Mouse (Mus musculus) G1E-ER4 (cell line): ENCODE measurements around the gene Eogt. TPM values are rescaled to one million over a fixed set of nuclear protein-coding genes. Genes with fewer than 3 reads are reported as not detected.

Experiments
- GATA1 ChIP-seq: IDR thresholded peaks from one replicate; pipeline ENCODE4 v1.8.0; 2012; ENCODE audit warnings: low read length, inconsistent platforms
- polyA plus RNA-seq: library from polyadenylated mRNA; stranded (reverse); fragments of >175 nt; gene quantifications from 2 replicates; pipeline ENCODE4 v1.2.3, GENCODE M21; 2012

The Eogt gene
- polyA plus RNA-seq = 0.49 and 0.66 TPM in 2 replicates

GRCm38 (mm10) chr6:97148383-97149251 is at the start of gene Eogt:
TSS of gene Eogt (minus strand) at chr6:97149182.
- TF ChIP-seq GATA1 = no peak

DNA sequence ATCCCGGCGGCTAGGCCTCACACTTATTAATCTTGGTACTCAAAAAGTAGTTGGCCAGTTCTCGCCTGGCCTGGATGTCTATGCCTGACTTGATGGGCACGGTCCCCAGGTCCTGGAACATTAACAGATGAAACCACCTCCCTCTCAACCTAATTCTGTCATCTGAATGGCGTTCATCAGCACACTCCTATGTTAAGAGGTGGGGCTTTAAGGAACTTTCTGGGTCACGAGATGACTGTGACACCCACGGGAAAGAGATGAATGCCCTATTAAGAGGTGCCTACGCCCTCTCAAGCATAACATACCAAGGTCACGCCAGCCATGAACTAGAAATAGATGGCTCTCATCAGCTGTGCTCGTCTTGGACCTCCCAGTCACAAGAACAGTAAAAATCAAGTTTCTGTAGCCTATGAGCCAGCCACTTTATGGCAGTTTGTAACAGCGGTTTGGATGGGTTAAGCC is 30.4 kb upstream of the Eogt start:
- TF ChIP-seq GATA1 = no peak

DNA sequence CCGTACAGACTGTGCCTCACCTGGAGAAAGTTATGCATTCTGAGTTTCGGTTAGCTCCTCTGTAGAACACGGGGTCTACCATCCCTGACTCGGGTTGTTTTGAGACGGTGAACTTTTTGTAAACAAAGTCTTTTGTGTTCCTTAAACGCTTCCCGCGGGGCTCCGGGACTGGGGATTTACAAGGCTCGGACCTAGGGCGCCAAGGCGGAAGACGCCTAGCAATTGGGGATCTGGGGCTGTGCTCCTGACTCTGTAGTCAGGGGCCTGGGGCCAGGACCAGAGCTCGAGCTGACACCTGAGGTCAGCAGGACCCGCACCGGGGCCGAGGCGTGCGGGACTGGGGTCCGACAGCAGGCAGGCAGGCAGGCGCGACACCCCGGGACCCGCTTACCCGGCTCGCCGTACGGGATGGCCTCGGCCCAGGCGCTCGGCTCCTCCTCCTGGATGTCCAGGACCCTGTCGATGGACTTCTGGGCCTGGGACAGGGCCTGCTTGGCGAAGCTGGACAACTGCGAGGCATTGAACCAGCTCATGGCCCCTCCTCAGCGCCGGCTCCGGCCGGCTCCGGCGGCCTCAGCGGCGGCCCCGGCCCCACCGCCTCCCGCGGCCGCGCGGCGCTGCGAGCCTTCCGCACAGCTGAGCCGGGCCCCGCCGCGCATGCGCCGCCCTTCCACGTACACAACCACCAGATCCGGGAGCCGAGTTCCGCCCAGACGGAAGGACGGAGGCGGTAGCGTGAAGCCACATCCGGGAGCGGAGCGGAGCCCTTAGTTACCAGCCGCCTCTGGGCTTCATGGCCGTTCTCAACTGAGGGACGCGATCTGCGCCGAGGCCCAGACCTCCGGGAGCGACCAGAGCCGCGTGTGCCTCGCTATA is 29.7 kb upstream of the Eogt start, which contains the start of gene Tmf1:
Gene Tmf1 (minus strand): TSS at position 632 of the 876 bp plus-strand sequence.
- TF ChIP-seq GATA1 = no peak

GRCm38 (mm10) chr6:97175716-97176115 is 26.7 kb upstream of the Eogt start:
- no peak for TF ChIP-seq GATA1

DNA sequence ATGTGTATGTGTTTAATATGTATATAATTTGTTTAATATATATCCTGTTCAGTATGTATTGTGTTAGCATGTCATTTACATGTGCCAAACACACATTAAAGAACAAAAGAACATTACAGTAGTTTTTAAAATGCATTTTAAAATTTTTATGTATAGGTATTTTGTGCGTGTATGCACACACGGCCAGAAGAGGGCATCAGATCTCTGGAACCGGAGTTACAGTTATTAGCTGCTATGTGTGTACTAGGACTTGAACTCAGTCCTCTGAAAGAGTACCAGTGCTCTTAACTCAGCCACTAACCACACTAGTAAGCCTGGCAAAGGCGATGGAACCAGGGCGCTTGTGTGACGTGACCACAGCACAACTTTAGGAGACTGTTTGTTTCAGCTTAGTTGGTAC is 1.2 kb upstream of the Eogt start:
- TF ChIP-seq GATA1 = no peak

DNA sequence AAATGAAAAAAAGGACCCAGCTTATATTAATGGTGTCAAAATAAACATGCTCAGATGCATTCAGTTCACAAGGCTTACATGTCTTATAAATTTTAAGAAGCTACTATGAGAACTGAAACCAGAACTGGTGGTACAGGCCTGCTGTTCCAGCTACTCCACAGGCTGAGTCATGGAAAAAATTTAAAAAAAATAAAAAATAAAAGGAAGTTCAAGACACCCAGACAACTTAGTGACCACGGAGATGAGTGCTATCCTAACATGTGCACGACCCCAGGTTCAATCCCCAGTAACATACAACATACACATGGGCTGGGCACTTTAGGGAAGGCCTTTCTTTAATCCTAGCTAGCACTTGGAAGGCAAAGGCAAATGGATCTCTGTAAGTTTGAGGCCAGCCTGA is 739 bp upstream of the Eogt start:
- TF ChIP-seq GATA1 = no peak

DNA sequence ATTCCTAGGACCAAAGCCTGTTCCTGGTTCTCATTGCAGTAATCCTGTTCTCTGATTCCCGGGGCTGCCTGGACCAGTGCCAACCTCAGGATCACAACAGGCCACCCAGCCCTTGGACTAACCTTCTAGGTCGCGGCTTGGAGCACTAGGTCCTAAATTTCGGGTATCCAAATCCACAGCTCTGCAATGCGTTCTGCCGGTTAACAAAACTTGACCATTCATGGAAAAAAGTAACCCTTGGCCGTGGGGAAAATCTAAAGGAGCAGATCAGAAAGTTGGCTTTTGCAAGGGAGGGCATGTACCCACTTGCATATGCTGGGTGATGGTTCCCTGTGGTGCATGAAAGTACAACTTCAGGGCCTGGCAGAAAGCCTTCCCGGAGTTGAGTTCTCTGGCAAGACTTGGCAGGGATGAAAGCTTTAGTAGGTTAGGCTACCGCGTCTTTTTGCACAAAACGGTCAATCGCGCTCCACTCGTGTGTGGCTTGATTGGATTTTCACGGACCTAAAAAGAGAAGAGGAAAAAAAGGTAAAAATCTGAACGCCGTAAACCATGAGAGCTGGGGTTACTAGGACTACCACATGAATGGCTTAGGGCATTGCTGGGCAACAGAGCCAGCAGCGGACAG is 1.1 kb downstream of the Eogt start:
- no peak for TF ChIP-seq GATA1

DNA sequence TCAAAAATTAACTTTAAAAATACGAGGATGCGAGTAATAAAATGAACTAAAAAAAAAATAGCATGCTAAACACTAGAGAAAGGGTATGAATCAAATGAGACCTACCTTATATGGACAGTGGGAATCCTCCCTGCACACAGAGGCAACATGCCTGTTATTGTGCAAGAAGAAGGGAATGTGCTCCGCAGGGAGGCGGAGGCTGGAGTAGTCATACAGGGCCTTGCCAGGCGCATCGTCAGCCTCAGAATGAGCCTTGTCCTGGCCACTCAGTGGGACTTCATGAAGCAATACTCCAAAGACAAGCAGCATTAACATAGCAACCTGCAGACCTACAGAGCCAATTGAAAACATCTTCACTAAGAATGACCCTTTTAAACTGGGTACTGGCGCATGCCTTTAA is 3.8 kb downstream of the Eogt start:
- TF ChIP-seq GATA1 = no peak

DNA sequence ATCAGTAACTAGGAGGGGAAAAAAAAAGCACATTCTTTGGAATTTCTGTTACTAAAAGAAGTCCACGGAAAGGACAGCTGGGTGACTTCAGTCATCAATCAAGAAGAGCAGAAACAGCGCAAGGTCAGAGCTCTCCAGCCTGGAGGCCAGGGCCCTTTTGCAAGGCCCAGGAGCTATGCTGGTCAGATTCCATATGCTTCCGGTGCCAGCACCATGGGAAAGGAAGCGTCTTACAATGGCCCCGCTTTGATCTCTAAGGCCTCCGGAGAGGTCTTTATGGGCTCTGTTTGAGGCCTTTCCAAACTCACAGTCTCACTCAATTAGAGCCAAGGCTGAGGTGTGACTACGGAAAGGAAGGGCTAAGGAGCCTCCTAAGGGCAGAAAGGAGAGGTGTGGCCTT is 4.6 kb downstream of the Eogt start:
- TF ChIP-seq GATA1 = no peak

DNA sequence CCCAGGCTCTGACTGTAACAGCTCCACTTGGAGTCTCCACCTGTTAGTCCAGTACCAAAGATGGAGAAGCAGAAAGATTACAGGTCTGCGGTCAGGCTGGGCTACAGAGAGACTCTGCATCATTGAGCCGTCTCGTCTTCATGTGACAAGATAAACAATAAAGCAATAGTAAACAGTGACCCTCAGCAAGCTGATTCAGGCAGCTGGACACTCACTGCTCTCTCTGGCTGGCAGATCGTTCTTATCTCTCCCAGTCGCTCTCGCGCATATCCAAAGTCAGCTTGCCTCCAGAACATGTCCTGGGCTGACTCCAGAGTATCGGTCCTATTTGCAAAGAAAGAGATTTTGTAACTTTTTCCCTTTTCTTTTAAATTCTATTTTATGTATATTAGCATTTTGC is 6.4 kb downstream of the Eogt start:
- TF ChIP-seq GATA1 = no peak

- no peak for TF ChIP-seq GATA1
Observed at GRCm38 (mm10) chr6:97141811-97142210, 7.2 kb downstream of the Eogt start.

- no peak for TF ChIP-seq GATA1
Observed at GRCm38 (mm10) chr6:97132707-97133303, 16.2 kb downstream of the Eogt start.

DNA sequence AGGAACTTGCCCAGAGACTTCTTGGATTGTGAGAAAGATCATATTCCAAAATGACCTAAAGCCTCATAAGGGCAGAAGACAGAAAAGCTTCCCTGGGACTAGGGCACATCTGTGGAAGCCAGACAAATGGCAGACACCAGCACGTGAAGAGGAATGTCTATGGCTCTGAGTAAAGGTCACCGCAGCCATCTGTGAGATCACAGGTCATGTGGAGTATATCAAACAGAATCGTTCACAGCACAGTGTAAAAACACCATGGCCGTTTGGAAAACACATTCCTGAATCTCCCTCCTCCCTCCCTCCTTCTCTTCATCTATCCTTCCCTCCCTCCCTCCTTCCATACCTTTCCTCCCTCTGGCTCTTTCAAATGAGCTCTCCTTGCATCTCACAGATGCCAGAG is 17.2 kb downstream of the Eogt start:
- TF ChIP-seq GATA1 = no peak

DNA sequence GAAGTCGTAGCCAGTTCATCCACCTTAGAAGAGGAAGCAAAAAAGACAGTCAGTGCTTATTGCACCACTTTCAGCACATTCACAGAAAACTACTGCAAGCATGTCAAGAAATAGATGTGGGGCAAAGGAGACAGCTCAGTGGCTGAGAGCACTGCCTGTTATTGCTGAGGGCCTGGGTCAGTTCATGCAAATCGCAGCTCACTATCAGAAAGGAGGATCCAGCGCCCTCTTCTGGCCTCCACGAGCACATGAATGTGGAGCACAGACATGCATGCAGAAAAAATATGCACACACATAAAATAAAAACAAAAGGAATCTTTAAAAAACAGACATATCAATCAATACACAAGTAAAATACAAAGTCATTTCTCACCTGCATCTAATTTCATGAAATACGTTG is 18.0 kb downstream of the Eogt start:
- no peak for TF ChIP-seq GATA1

- TF ChIP-seq GATA1 = no peak
Observed at GRCm38 (mm10) chr6:97124336-97125010, 24.5 kb downstream of the Eogt start.
